ENCODE assay signal across 32 mouse cellular contexts in genomic region chr17:46883107-46883506, GRCm38 (mm10). TPM values are rescaled to one million over a fixed set of nuclear protein-coding genes. Genes with fewer than 3 reads are reported as not detected.
A peak's percentile ranks its signal among the peaks of the same experiment; 100 is the strongest.
DNase-seq lines count a peak whose midpoint lies in the region; ATAC-seq and TF ChIP-seq lines count a peak whose summit lies in the region.
"Had no signal": no experiment of that assay in that cellular context is flagged by ENCODE, and none has a peak within 500 bp of the region (broad histone marks: within the 10 kb centered on the region; RNA-seq: fewer than 3 reads in every experiment).

No protein-coding gene starts in this region.

- peaks cover 20% of the 10 kb centered on the region; the same call in 1 of the 2 replicates for H3K4me1 ChIP-seq in kidney, embryonic 16.5 days (ENCODE audit: insufficient read depth, low read length)
- peaks cover 72% of the 10 kb centered on the region for H3K4me1 ChIP-seq in megakaryocyte, embryonic 14.5 days
- peaks cover 5% of the 10 kb centered on the region; the same call in 1 of the 2 replicates for H3K4me1 ChIP-seq in intestine, postnatal 0 days (replicated peaks; ENCODE audit: control insufficient read depth, insufficient read depth, low read length)
- peaks cover 14% of the 10 kb centered on the region for H3K4me1 ChIP-seq in stomach, embryonic 15.5 days
- H3K4me1 ChIP-seq in embryonic facial prominence, embryonic 10.5 days, result peaks cover 12% of the 10 kb centered on the region

- H3K4me2 ChIP-seq in kidney, embryonic 16.5 days (replicated peaks; ENCODE audit: low read depth, low read length), result no peak overlapping the region; the same call in 1 of the 2 replicates
- no peak overlapping the region for H3K4me2 ChIP-seq in intestine, postnatal 0 days (replicated peaks; ENCODE audit: low read depth)
- H3K4me2 ChIP-seq in stomach, embryonic 15.5 days, result peak overlapping the region; percentile 11; the same call in 1 of the 2 replicates
- H3K4me2 ChIP-seq: hindbrain, embryonic 15.5 days; midbrain, embryonic 12.5 days had no signal

- H3K36me3 ChIP-seq in kidney, embryonic 16.5 days (ENCODE audit: insufficient read depth, low read length), result no peaks in the 10 kb centered on the region
- no peaks in the 10 kb centered on the region for H3K36me3 ChIP-seq in megakaryocyte, embryonic 14.5 days (replicated peaks; ENCODE audit: low read length)
- no peaks in the 10 kb centered on the region for H3K36me3 ChIP-seq in intestine, postnatal 0 days (ENCODE audit: control insufficient read depth, insufficient read depth)
- no peaks in the 10 kb centered on the region for H3K36me3 ChIP-seq in stomach, embryonic 15.5 days
- no peaks in the 10 kb centered on the region for H3K36me3 ChIP-seq in embryonic facial prominence, embryonic 10.5 days (replicated peaks)
- H3K36me3 ChIP-seq: forebrain, embryonic 10.5 days; heart, embryonic 10.5 days; hindbrain, embryonic 15.5 days; midbrain, embryonic 12.5 days had no signal

- H3K4me3 ChIP-seq in kidney, embryonic 16.5 days (ENCODE audit: low read length), result no peak overlapping the region
- H3K4me3 ChIP-seq in megakaryocyte, embryonic 14.5 days (replicated peaks), result peak overlapping the region; percentile 12
- H3K4me3 ChIP-seq in intestine, postnatal 0 days (ENCODE audit: low read depth, low read length), result no peak overlapping the region
- H3K4me3 ChIP-seq in stomach, embryonic 15.5 days (replicated peaks), result no peak overlapping the region
- no peak overlapping the region for H3K4me3 ChIP-seq in embryonic facial prominence, embryonic 10.5 days
- H3K4me3 ChIP-seq: forebrain, embryonic 10.5 days; heart, embryonic 10.5 days; hindbrain, embryonic 15.5 days; midbrain, embryonic 12.5 days had no signal

- no peak for DNase-seq in kidney, adult 11 months
- no peak for DNase-seq in layer of hippocampus, postnatal 25 days (ENCODE audit: extremely low spot score in 1 of 2, low spot score in 1 of 2)
- DNase-seq in embryonic facial prominence, embryonic 10.5 days (ENCODE audit: low spot score), result no peak
- DNase-seq: adrenal gland, adult 2 months; B cell, adult 2 months; cerebellum, adult 11-12 months; gastrocnemius, postnatal 10 days; heart, postnatal 4 days; lung, postnatal 10 days; right cerebral cortex, postnatal 14 days had no signal

- no peaks in the 10 kb centered on the region for H3K9me3 ChIP-seq in kidney, embryonic 16.5 days (ENCODE audit: low read length)
- no peaks in the 10 kb centered on the region for H3K9me3 ChIP-seq in megakaryocyte, embryonic 14.5 days
- H3K9me3 ChIP-seq in intestine, postnatal 0 days (ENCODE audit: control insufficient read depth), result no peaks in the 10 kb centered on the region
- H3K9me3 ChIP-seq in stomach, embryonic 15.5 days, result no peaks in the 10 kb centered on the region
- H3K9me3 ChIP-seq in embryonic facial prominence, embryonic 10.5 days, result no peaks in the 10 kb centered on the region
- H3K9me3 ChIP-seq: forebrain, embryonic 10.5 days; heart, embryonic 10.5 days; hindbrain, embryonic 15.5 days; midbrain, embryonic 12.5 days had no signal

- no peak for TF ChIP-seq CTCF in intestine, postnatal 0 days (IDR thresholded peaks at IDR 0.05; ENCODE audit: low read depth)

- H3K9ac ChIP-seq in kidney, embryonic 16.5 days (replicated peaks; ENCODE audit: low read length), result no peak overlapping the region
- no peak overlapping the region for H3K9ac ChIP-seq in intestine, postnatal 0 days (ENCODE audit: low read depth, low read length)
- H3K9ac ChIP-seq in stomach, embryonic 15.5 days, result no peak overlapping the region
- H3K9ac ChIP-seq: hindbrain, embryonic 15.5 days; liver, embryonic 14.5 days; midbrain, embryonic 12.5 days had no signal

- H3K27ac ChIP-seq in kidney, embryonic 16.5 days (ENCODE audit: low read length), result peak overlapping the region; percentile 84
- no peak overlapping the region for H3K27ac ChIP-seq in intestine, postnatal 0 days (ENCODE audit: low read depth, low read length)
- peak overlapping the region; percentile 74 for H3K27ac ChIP-seq in stomach, embryonic 15.5 days
- H3K27ac ChIP-seq in embryonic facial prominence, embryonic 10.5 days (replicated peaks), result no peak overlapping the region
- H3K27ac ChIP-seq: forebrain, embryonic 10.5 days; heart, embryonic 10.5 days; hindbrain, embryonic 15.5 days; liver, embryonic 14.5 days; midbrain, embryonic 12.5 days had no signal

- ATAC-seq in kidney, embryonic 16.5 days (ENCODE audit: low FRiP score, low TSS enrichment), result 0 out of 2 replicates have a peak, but pooled peaks have one; percentile 21
- no peak for ATAC-seq in megakaryocyte, adult 5-6 weeks (ENCODE audit: poor library complexity, severe bottlenecking)
- 0 out of 2 replicates have a peak, but pooled peaks have one; percentile 9 for ATAC-seq in intestine, postnatal 0 days
- peak; percentile 77 for ATAC-seq in stomach, embryonic 15.5 days (ENCODE audit: insufficient read depth, low FRiP score, low read depth)
- ATAC-seq: forebrain, embryonic 16.5 days had no signal

- no peaks in the 10 kb centered on the region for H3K27me3 ChIP-seq in kidney, embryonic 16.5 days (ENCODE audit: insufficient read depth, low read length)
- peaks cover 12% of the 10 kb centered on the region for H3K27me3 ChIP-seq in megakaryocyte, embryonic 14.5 days (replicated peaks)
- H3K27me3 ChIP-seq in intestine, postnatal 0 days (replicated peaks; ENCODE audit: control insufficient read depth, insufficient read depth, low read length), result no peaks in the 10 kb centered on the region
- H3K27me3 ChIP-seq in stomach, embryonic 15.5 days (replicated peaks), result no peaks in the 10 kb centered on the region
- no peaks in the 10 kb centered on the region for H3K27me3 ChIP-seq in embryonic facial prominence, embryonic 10.5 days (replicated peaks; ENCODE audit: low read depth, poor library complexity, severe bottlenecking)
- H3K27me3 ChIP-seq: CH12.LX; hindbrain, embryonic 15.5 days; midbrain, embryonic 12.5 days had no signal

- WGBS in kidney, embryonic 16.5 days, result 70% methylated on average over 9 of the region's 9 CpGs
- WGBS in intestine, postnatal 0 days, result 66% methylated on average over 9 of the region's 9 CpGs
- 65% methylated on average over 9 of the region's 9 CpGs for WGBS in stomach, embryonic 15.5 days
- WGBS in embryonic facial prominence, embryonic 10.5 days, result 88% methylated on average over 9 of the region's 9 CpGs

RNA-seq across cellular contexts. Expression of gene Tbcc, which starts 7.4 kb away (rescaled TPM):
- 49.8 and 54.7 TPM in 2 replicates for polyA plus RNA-seq in kidney, embryonic 16.5 days (2015; fragmentation: Nextera tagmentation; extraction: Ambion mirVana)
- polyA plus RNA-seq in megakaryocyte, embryonic 14.5 days (2012; ENCODE audit: insufficient read depth, low replicate concordance), result 23.7 and 40.2 TPM in 2 replicates
- total RNA-seq in megakaryocyte, adult 5-6 weeks (2015), result 8.6 and 13.5 TPM in 2 replicates
- 10.8 and 13.3 TPM in 2 replicates for total RNA-seq in megakaryocyte, adult 5-6 weeks (2017)
- 40.1 and 40.2 TPM in 2 replicates for polyA plus RNA-seq in intestine, postnatal 0 days (2015; fragmentation: Nextera tagmentation; extraction: Ambion mirVana)
- 54.8 and 63.0 TPM in 2 replicates for polyA plus RNA-seq in stomach, embryonic 15.5 days (2015; fragmentation: Nextera tagmentation; extraction: Ambion mirVana)
- 10 to 100 TPM; 34.6 to 36.7 TPM for total RNA-seq in layer of hippocampus, postnatal 25 days (2021)
- polyA plus RNA-seq in embryonic facial prominence, embryonic 10.5 days (2016; fragmentation: Nextera tagmentation; extraction: Ambion mirVana), result 52.9 and 57.9 TPM in 2 replicates

RNA-seq across cellular contexts. Expression of gene Bicral, which starts 24.8 kb away (rescaled TPM):
- 3.2 and 3.6 TPM in 2 replicates for polyA plus RNA-seq in kidney, embryonic 16.5 days (2015; fragmentation: Nextera tagmentation; extraction: Ambion mirVana)
- 0.62 and 1.8 TPM in 2 replicates for polyA plus RNA-seq in megakaryocyte, embryonic 14.5 days (2012; ENCODE audit: insufficient read depth, low replicate concordance)
- 25.2 and 32.4 TPM in 2 replicates for total RNA-seq in megakaryocyte, adult 5-6 weeks (2015)
- 20.3 and 21.1 TPM in 2 replicates for total RNA-seq in megakaryocyte, adult 5-6 weeks (2017)
- 2.2 and 2.6 TPM in 2 replicates for polyA plus RNA-seq in intestine, postnatal 0 days (2015; fragmentation: Nextera tagmentation; extraction: Ambion mirVana)
- 4.6 and 5.6 TPM in 2 replicates for polyA plus RNA-seq in stomach, embryonic 15.5 days (2015; fragmentation: Nextera tagmentation; extraction: Ambion mirVana)
- 10 to 100 TPM; 47.5 to 60.3 TPM for total RNA-seq in layer of hippocampus, postnatal 25 days (2021)
- 3.0 and 4.4 TPM in 2 replicates for polyA plus RNA-seq in embryonic facial prominence, embryonic 10.5 days (2016; fragmentation: Nextera tagmentation; extraction: Ambion mirVana)

RNA-seq across cellular contexts. Expression of gene Prph2, which starts 27.2 kb away (rescaled TPM):
- 0.09 and 0.14 TPM in 2 replicates for polyA plus RNA-seq in kidney, embryonic 16.5 days (2015; fragmentation: Nextera tagmentation; extraction: Ambion mirVana)
- 0.13 TPM in 1 of 2 replicates, not detected in the other for polyA plus RNA-seq in megakaryocyte, embryonic 14.5 days (2012; ENCODE audit: insufficient read depth, low replicate concordance)
- not detected in 2 replicates for total RNA-seq in megakaryocyte, adult 5-6 weeks (2015)
- not detected in 2 replicates for total RNA-seq in megakaryocyte, adult 5-6 weeks (2017)
- polyA plus RNA-seq in intestine, postnatal 0 days (2015; fragmentation: Nextera tagmentation; extraction: Ambion mirVana), result not detected in 2 replicates
- not detected in 2 replicates for polyA plus RNA-seq in stomach, embryonic 15.5 days (2015; fragmentation: Nextera tagmentation; extraction: Ambion mirVana)
- not detected for total RNA-seq in layer of hippocampus, postnatal 25 days (2021)
- not detected in 2 replicates for polyA plus RNA-seq in embryonic facial prominence, embryonic 10.5 days (2016; fragmentation: Nextera tagmentation; extraction: Ambion mirVana)
- total RNA-seq: adrenal gland, adult 2 months; CH12.LX; gastrocnemius, postnatal 10 days; granulocyte monocyte progenitor cell, adult 5-6 weeks; heart, postnatal 4 days; MEL; monocyte, adult 5-6 weeks had no signal
- polyA plus RNA-seq: adrenal gland, adult 2 months; cortical plate, adult 2 months; embryonic facial prominence, embryonic 11.5 days; forebrain, embryonic 10.5 days; forebrain, embryonic 16.5 days; heart, embryonic 10.5 days; heart, embryonic 16.5 days; large intestine, adult 2 months; limb, embryonic 11.5 days; liver, embryonic 14.5 days; midbrain, embryonic 12.5 days; spleen, adult 2 months; thymus, postnatal 0 days had no signal

Comparison
In these comparisons a context has a peak if more than half of its experiments do, and no peak if none do; other contexts are left out.
1. H3K27ac ChIP-seq: peak in kidney, embryonic 16.5 days (single experiment) and stomach, embryonic 15.5 days (single experiment); none in intestine, postnatal 0 days (single experiment) and embryonic facial prominence, embryonic 10.5 days (single experiment).